Mouse (Mus musculus): Measurements from ENCODE around the gene Elof1.
"Not testable (repeated sequence)": the region's sequence is repeated elsewhere in the genome, so short reads cannot be mapped to it uniquely, and the experiment has no call there.

Gene Elof1

DNA sequence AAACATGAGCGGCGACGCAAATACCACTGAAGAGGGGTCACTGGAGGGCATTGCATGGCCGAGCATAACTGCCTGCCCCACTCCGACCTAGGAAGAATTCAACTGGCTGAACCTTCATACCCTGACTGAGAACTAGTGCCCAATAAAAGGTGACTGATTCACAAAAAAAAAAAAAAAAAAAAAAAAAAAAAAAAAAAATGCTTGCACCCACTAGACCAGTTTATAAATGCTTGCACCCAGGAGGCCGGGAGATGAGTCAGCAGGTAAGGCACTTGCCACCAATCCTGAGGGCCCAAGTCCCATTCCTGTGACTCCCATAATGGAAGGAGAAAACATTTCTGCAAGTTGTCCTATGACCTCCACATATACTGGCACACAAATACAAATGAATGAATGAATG, 24.2 kb downstream of the Elof1 start:
- DNase-seq (ENCODE audit: low spot score in 2 of 2) = no peak

DNA sequence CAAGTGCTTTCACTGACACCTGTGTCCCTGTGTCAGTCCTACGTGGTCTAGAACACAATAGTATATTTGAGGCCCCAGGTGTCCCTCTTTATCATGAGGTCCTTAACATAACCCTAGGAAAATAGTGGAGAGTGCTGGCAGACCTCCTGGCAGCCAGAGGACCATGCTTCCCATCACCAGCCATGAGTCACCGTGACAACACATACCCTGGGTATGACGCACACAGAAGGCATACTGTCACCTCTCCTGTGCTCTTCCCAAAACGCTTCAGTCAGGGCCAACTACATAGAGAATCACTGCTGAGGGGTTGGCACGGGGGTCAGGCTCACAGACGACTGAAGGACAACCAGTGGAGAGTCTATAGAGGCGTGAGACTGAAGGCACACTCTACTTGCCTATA, 27.0 kb downstream of the Elof1 start:
- DNase-seq (ENCODE audit: low spot score in 2 of 2) = no peak

DNA sequence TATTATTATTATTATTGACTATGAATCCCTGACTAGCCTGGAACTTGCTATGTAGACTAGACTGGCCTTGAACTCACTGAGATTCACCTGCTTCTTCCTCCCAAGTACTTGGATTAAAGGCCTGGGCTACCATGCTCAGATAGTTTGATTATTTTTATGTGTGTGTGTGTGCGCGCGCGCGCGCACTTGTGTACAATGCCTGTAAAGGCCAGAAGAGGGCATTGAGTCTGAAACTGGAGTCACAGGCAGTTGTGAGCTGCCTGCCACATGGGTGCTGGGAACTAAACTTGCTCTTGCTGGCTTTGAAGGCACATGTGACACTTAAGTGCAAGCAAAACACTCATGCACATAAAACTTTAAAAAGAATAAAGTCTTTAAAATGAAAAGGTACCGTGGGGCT, 27.7 kb downstream of the Elof1 start:
- DNase-seq (ENCODE audit: low spot score in 2 of 2) = no peak

DNA sequence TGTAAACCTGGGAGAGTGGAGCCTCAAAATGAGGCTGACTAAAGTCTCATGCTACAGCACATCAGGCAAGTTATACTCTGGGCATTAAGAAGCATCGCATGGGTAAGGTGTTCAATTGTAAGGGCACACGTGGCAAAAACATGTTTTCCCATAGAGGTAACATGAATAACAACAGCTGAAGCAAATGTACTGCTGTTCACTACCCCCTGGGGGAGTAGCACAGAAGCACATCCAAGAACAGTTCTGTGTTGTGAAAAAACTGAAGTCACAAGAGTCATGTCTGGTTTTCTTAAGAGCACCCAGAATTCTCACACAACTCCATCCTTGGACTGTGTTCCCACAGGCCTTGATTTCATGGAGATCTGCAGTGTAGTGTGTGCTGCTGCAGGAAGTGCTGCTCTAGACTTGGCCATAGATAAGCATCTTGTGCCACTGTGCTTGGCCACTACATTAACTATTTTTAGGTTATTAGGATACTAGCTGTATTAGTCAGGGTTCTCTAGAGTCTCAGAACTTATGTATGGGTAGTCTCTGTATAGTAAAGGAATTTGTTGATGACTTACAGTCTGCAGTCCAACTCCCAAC, 29.8 kb downstream of the Elof1 start:
- no peak for DNase-seq (ENCODE audit: low spot score in 2 of 2)

DNA sequence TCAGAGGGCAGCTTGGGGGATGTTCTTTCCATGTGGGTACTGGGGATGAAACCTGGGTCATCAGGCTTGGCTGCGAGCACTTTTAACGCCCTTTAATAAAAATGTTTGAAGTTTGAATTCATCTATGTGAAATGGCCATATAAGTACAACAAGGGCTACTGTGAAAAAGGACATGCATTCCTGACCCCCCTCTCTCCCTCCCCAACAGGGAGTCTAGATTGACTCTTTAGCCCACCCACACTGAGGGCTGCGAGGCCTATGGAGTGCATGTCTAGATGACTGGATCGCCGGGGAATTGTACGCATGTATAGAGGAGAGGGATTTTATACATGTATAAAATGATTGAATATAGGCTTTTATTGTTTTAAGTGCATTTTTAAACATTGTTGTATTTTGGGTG, 31.0 kb downstream of the Elof1 start:
- DNase-seq (ENCODE audit: low spot score in 2 of 2) = no peak

DNA sequence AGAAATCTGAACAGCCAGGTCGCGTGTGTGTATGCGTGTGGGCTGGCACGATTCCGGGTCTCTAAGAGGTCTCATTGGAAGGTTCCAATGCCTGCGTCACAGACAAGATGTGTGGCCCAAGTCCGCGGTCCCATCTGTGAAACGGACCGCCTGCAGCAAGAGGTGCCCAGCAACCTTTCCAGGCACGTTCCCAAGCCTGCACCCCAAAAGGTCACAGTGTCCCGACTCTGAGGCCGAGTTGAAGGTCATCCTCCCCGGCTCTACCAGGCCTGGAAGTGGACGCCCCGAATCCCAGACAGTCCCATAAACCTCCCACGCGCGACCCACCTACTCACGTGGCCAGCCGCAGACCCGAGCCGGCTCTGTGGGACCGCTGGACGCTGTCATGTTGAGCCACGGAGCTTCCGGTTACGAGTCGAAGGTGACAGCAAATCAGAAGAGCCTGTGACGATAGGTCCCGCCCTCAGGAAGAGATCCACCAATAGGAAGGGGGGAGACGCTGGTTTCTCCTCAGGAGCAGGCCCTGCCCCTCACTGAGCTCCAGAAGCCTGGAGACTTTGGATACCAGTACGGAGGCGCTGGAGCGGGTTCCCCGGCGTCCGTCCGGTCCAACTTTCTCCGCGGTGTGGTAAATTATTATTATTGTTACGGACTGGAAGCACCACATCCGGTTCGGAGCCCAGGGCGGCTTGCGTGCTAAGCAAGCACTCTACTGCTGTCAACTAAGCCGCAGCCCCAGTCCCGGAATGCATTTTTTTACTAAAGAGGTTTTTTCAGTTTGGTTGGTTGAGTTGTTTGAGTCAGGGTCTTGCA, 31.7 kb downstream of the Elof1 start, which contains the start of gene Ecsit:
TSS of gene Ecsit (minus strand) at position 417 of the 813 bp plus-strand sequence.
- DNase-seq (ENCODE audit: low spot score in 2 of 2) = peak; percentile 88 to 92

DNA sequence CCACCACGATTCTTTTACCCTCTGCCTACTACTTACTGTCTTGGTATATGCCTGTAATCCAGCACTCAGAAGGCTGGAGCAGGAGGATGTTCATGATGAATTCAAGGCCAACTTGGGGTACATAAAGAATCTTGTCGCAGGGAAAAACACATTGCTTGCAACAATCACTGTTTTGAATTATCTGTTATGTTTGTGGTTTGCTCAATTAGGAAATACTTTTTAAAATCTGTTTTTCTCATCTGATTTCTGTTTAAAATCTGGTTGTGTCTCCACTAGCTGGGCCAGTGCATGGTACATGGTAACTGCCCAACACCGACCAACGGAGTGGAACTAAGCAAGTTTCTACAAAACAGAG, 32.3 kb downstream of the Elof1 start:
- DNase-seq (ENCODE audit: low spot score in 2 of 2) = no peak

DNA sequence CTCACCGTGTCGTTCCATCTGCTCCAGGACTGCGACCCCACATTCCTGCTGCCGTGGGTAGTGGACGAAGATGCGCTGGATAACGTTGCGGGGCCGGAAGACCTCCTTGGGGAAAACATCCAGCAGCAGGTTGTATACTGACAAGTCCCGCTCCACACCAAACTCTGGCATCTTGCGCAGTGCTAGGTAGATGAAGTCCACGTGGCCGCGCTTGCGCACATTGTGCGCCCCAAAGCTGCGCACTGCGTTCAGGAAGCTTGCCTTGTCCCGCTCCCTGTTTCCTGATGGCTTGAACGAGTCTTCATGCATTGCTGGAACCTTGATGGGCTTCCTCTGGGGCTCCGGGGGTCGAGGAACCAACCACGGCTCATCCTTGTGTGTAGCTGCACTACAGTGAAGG, 40.7 kb downstream of the Elof1 start:
- no peak for DNase-seq (ENCODE audit: low spot score in 2 of 2)

DNA sequence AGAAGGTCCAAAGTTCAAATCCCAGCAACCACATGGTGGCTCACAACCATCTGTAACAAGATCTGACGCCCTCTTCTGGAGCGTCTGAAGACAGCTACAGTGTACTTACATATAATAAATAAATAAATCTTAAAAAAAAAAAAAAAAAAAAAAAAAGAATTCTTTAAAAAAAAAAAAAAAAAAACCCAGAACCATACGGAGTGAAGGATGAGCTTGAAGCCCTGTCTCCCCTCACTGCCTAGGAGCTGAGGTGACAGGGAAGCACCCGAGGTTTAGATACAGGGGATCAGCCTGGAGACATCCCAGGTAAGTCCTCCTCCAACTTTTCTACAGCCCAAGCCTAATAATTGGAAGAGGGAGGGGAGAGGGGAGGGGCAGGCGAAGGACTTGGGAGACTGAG, 41.2 kb downstream of the Elof1 start:
- DNase-seq (ENCODE audit: low spot score in 2 of 2) = not testable (repeated sequence)

DNA sequence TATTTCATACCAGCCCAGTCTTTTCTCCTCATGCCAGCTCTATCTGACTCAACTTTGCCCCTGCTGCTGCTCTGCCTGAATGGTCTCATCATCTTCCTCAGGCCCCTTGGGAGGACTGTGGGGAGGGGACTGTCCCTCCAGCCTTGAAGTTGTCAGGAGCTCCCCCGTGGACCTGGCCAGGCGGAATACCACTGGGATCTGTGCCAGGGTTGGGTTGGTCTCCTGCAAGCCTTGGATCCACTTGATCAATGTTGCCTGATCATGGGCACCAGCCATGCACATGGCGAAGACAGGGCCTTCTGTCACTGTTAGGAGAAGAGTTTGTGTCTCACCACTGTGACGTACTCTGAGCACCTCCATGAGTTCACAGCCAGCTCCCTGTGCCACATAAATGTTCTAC, 44.7 kb downstream of the Elof1 start:
- DNase-seq (ENCODE audit: low spot score in 2 of 2) = no peak

DNA sequence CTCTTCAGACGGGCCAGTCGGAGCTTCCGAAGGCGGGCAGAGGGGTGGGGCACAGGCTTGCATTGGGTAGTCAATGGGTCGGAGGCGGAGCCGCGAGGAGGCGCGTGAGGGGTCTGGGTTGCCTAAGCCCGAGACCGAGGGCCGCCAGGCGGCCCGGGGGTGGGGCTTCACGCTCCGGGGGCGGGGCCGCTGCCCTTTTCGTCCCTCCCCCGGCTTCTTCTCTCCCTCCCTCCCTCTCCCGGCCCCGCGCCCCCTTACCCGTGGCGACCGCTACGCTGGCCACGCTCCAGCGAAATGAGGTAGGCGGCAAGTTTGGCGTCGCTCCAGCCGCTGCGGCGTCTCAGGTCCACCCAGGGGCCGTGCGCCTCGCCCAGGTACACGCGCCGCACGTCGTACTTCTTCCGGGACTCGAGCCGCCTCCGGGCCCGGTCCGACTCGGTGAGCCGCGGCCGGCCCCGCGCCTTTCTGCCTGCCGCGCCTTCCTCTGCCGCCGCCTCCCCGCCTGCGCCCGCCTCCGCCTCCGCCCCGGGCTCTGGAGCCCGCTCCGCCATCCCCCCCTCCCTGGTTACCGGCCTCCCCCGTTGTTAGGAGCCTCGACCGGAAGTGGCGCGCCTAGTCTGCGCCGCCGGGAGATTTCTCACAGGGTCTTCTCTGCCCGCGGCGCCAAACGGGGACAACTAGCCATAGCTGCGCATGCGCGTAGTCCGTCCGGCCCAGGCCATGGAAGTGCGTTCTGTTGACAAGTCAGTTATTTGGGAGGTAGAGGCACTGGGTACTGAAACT, 46.0 kb downstream of the Elof1 start, which contains the start of the genes Gm49318 and Zfp653:
TSS of gene Gm49318 (minus strand) at position 469 of the 783 bp plus-strand sequence.
TSS of gene Zfp653 (minus strand) at position 586 of the 783 bp plus-strand sequence.
- peak; percentile 92 to 97 for DNase-seq (ENCODE audit: low spot score in 2 of 2)

DNA sequence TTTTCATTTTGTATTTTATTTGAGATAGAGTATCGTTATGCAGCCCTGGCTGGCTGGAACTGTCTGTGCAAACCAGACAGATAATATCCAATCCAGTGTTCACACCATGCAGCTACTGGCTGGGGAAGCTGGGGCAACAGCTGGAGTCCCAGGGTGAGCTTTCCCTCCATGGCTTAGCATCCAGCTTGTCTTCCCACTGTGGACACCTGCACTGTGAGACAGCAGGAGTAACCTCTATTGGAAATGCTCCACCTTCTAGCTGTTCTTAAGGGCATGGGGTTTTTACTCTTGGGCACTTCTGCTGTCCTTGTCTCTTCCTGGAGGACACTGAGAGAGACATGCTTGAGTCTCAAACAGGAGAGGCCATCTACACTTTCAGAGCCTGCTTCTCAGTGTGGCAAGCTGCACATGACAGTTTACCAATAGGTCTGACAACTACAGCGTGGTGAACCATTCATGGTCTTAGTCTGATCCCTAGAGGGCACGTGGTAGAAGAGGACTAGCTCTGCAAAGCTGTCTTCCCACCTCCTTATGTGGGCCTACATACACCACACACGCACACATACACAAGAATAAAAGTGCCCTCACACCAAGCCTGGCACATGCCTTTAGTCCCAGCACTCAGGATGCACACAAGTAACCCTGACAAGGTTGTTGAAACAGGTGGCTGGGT, 47.0 kb downstream of the Elof1 start:
- DNase-seq (ENCODE audit: low spot score in 2 of 2) = no peak

DNA sequence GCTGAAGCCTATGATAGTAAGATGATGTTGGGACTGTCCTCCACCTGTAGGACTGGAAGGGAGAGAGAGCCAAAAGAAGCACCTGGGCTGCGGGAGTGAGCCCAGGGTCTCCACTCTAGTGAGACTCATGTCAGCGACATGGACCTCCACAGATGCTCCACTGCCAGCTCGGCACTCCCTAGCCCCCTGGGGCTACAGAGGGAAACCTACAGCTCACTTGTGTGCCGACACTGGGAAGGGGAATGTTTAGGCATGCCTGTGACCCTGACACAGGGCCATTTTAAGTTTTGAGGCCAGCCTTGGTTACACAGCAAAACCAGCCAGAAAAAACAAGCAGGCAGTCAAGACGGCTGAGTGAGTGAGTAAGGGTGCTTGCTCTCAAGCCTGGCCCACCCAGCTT, 49.8 kb downstream of the Elof1 start:
- DNase-seq (ENCODE audit: low spot score in 2 of 2) = no peak

DNA sequence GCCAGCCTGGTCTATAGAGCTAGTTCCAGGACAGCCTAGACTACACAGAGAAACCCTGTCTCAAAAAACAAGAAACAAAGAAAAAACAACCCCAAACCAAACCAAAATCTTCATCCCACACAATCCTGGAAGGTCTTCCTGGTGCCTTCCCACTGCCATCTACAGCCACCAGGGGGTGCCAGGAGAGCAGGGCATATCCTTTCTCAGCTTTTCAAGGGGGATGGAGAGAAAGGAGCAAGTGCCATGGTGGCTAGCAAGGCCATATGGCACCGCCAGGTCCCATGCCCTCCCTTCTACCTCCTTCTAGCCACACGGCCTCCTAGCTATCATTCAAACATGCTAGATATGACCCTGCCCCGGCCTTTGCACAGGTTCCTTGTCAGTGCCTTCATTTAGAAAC, 50.5 kb downstream of the Elof1 start:
- peak; percentile 31 to 38 for DNase-seq (ENCODE audit: low spot score in 2 of 2)

DNA sequence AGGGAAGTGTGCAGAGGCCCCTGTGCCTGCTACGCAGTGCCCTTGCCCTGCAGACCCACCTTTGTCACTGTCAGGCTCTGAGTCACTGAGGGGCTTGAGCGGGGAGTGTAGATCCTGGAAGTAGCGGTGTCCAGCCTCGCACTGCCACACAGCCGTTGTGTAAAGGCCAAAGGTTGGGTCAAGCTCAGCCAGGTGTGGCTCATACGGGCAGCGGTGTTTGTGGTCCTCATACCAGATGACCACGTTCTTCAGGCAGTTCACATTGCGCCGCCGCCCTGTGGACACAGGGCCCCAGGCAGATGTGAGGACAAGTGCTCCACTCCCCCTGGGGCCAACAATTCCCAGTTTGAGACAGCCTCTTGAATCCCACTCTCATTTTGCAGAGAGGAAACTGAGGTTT, 51.3 kb downstream of the Elof1 start:
- no peak for DNase-seq (ENCODE audit: low spot score in 2 of 2)

DNA sequence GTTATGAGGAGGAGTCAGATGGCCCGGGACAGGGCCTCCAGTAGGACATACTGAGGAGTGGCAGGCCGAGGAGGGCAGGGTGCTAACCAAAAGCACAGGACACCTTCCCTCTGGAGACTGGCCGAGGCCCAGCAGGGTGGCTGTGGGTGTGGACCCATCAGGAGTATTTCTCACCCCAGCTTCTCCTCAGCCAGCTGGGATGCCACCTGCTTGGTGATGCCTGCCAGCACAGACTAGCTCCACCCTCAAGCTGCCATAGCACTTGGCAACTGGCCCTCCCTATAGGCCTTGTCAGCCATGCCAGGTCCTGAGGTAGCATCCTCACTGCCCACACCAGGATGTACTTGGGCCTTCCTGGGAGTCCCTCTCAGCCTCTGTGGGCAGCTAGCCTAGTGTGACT, 52.6 kb downstream of the Elof1 start:
- DNase-seq (ENCODE audit: low spot score in 2 of 2) = no peak

Measured in urinary bladder, postnatal 36 days (tissue).